Mouse (Mus musculus): ENCODE measurements around the gene Pnrc2.
A peak's percentile ranks its signal among the peaks of the same experiment; 100 is the strongest.

The Pnrc2 gene

DNA sequence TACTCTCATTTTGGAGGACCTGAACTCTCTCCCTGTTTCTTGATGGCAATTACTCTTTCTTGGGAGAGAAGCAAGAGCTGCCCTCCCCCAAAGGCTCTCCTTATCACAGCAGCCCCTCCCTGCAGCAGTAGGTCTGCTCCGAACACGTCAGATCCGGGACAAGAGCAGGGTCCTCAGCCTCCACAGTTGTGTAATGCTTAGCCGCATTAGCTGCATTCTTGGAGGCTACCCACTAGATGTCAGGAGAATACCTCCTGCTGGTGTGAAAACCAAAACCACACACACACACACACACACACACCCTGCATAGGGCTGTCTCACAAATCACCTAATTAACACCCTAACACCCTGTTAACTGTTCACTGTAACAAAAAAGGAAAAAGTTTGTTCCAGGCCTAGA lies 19.2 kb upstream of the Pnrc2 start:
- DNase-seq (ENCODE audit: low spot score): no peak

DNA sequence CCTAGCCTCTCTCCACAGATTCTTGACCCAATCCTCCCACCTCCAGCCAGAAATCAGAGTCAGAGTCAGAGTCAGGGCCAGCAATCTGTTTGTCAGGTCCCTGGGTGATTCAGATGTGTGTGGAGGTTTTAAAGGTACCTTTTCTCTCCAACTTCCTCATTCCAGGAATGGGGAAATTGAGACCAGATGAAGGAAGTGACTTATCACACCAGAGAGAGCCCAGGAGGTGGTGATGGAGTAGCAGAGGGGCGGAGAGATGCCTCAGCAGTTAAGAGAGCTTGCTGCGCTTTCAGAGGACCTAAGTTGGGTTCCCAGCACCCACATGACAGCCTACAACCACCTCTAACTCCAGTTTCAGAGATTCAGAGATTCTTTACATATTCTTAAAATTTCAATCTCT lies 17.9 kb upstream of the Pnrc2 start:
- no peak for DNase-seq (ENCODE audit: low spot score)

DNA sequence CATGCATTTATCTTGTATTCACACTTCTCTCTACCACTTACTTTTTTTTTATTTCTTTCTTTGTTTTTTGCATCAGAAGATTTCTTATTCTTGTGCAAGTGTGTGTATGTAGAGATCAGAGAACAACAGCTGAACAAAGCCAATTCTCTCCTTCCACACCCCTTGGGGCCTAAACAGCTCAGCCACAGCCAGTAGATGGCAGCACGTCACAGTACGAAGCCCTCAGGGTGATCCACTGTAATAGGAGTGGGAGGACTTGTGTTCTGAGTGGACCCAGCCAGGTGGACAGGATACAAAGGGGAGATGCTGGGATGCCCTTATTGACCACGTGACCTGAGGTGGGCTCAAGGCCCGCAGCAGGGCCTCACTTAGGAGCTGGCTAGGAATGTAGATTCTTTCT lies 16.2 kb upstream of the Pnrc2 start:
- peak; percentile 85 for DNase-seq (ENCODE audit: low spot score)

DNA sequence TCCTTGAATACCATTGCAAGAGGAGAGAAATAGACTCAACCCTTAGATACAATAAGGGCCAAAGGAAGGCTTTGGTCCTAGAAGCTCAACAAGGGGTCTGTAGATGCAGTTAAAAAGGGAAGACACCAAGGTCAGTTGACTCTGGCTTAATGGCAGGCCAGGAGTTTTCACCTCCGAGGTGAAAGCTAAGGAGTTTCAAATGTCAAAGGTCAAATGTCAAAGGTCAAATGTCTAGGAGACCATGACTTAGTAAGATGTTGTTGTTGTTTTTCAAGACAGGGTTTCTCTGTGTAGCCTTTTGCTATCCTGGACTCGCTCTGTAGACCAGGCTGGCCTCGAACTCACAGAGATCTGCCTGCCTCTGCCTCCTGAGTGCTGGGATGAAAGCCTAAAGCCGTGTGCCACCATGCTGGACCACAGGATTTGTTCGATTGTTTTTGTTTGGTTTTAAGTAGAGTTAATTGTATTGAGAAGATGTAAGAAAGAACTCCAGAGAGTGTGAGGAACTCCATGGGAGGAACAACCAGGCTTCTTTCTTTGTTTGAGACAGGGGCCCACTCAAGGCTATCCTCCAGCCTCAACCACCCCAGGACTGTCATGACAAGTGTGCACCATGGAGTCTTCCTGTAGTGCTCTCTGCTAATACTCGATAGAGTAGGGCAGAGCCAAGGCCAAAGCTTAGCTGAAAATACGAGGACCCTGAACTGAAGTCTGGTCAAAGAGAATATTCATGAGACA lies 15.7 kb upstream of the Pnrc2 start:
- DNase-seq (ENCODE audit: low spot score): no peak

DNA sequence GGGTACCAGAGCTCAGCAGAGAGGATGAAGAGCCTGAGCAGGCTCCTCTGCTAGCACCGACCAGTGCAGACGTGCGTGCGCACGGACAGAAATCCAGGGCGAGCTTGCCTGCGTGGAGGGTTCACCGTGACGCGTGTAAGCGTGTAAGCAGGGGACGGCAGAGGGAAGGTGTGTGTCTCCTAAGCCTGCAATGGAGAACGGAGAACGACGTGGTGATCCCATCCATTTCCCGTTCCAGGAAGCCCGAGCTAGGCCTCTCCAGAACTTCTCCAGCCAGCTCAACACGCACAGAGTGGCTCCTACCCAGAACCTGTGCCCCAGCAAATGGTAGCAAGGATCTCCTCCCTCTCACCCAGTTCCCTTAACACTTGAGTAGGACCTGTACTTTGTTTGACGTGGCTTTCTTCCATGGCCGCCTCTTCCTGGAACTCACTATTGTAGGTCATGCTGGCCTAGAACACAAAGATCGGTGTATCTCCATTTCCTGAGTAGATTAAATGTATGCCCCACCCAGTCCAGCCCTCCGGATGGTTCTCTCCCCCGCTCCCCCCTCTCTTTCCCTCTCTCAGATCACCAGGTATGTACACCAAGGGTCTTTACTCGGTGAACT lies 14.9 kb upstream of the Pnrc2 start:
- no peak for DNase-seq (ENCODE audit: low spot score)

DNA sequence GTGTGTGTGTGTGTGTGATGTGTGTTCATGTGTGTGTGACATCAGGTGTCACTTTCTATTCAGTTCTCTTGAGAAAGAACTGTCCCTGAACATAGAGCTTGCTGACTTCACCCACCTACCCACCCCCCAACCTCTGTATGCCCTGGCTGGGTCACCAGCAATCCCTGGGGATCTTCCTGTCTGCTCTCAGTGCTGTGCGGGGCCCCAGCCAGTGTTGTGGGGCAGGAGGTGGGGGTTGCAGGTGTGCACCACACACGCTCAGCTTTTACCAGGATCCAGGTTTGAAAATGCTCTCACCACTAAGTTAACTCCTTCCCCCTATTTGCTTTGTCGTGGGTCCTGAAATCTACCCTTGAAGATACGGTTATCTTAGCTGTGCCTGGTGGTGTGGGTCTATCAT lies 12.5 kb upstream of the Pnrc2 start:
- no peak for DNase-seq (ENCODE audit: low spot score)

DNA sequence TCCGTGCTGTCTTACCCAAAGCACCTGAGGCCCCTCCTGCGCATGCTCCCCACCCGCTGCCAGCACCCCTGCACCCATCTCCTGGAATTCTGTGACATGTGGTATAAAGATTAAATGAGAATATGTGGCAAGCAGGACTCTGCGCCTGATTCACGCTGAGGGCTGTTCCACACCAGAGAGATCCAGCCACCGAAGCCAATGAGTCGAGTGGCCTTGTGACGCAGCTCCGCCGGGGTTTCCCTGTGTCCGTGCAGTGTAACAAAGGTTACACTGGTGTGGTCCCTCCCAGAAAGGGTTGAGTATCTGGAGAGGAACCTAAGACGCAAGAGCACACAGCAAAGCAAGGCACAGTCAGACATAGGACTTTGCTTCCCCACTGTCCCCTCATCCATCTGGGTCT lies 12.0 kb upstream of the Pnrc2 start:
- DNase-seq (ENCODE audit: low spot score): no peak

DNA sequence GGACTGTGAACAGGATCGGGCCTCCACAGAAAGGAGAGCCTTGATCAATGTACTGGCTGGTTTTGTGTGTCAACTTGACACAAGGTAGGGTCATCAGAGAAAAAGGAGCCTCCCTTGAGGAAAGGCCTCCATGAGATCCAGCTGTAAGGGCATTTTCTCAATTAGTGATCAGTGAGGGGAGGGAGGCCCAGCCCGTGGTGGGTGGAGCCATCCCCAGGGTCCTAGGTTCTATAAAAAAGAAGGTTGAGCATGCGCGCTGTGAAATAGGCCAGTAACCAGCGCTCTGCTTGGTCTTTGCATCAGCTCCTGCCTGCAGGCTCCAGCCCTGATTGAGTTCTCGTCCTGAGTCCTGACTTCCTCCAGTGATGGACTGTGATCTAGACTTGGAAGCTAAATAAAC lies 10.9 kb upstream of the Pnrc2 start:
- peak; percentile 44 for DNase-seq (ENCODE audit: low spot score)

DNA sequence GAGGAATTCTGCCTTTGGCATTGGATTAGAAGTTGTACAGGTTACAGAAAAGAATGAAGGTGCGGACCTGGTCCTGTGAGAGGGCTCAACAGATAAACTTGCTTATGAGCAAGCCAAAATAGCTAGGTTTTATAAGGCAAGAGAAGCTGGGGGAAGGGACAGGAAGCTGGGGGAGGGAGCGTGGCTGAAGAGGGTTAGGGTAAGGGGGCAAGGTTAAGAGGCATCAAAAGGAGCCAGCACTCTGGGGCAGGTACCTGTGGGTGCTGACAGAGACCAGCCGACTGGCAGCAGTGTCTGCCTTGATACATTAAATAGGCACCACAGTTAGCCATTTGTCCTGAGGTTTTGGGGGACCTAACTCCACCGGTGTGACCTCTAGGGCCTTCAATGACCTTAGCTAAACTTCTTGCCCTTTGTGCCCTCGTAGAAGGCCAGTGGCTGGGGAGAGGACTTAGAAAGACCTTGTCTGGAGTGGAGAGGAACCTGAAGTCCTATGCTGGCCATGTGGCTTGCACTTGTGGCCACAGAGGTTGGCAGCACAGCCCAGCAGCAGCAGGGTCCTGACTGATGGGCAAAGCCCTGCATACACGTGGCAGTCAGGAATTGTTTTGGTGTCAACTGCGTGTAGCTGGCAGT lies 10.3 kb upstream of the Pnrc2 start:
- DNase-seq (ENCODE audit: low spot score): no peak

DNA sequence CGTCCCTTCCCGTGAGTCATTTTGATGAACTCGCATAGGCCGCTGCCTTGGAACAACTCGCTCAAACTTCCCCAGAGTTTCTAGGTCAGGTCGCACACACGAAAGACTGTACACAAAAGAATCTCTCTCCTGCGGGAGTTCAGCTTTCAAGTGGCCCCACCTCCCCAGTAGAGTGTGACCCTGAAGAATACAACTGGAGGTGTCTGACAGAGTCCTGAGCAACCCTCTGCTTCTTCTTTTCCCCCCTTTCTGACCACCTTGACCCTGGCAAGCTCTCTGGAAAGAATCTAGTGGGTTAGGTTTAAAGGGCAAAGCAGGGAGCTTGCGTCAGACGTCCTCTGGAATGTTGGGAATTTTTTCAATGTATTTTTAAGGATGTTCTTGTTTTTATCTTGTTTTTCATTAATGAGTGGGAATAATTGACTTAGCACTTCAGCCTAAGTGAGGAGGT lies 9.8 kb upstream of the Pnrc2 start:
- DNase-seq (ENCODE audit: low spot score): peak; percentile 22

DNA sequence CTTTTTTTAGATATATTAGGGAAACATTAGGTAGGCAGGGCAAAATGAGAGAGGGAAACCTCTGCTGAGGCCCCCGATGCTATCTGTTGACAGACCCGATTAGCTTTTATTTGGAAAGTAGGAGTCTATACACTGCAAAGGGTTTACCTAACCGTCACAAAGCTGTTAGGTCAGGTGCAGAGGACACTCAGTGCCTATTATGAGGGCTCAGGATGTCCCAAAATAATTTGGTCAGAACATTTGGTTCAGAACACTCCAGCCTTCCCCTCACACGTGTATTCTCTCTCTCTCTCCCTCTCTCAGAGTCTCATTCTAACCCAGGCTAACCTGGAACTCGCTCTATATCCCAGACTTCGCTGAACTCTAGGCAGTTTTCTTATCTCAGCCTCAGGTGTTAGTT lies 8.4 kb upstream of the Pnrc2 start:
- DNase-seq (ENCODE audit: low spot score): no peak

DNA sequence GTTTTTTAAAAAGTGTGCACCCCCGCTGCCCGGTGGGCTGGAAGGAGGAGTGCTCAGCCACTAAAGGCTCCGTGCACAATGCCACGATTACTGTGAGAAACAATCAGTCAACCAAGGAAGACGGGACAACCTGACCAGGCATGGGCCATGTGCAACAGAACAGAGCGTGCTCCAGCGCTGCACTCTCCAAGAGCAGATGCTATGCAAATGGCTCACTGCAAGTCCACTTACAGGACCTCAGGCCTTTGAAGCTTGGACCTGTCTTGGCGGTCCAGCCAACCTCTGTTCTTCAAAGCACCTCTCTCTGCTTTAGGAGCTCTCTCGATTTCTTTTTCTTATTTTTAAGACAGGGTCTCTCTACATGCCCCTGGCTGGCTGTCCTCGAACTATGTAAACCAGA lies 6.9 kb upstream of the Pnrc2 start:
- no peak for DNase-seq (ENCODE audit: low spot score)

DNA sequence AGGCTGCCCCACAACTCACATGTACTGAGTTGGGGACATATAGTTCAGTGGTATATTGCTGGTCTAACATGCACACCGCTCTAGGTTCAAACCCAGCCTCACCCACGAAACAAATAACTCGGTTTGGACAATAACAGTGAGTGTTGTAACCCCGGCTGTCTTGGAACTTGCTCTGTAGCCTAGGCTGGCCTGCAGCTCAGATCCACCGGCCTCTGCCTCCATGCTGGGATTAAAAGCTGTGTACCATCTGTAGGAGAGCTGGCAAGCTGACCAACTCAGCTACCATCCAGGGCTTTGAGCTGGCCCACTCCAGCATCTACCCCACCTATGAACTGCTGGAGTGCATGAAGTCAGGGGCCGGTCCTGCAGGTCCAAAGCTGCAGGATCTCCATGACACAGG lies 6.4 kb upstream of the Pnrc2 start:
- DNase-seq (ENCODE audit: low spot score): no peak

DNA sequence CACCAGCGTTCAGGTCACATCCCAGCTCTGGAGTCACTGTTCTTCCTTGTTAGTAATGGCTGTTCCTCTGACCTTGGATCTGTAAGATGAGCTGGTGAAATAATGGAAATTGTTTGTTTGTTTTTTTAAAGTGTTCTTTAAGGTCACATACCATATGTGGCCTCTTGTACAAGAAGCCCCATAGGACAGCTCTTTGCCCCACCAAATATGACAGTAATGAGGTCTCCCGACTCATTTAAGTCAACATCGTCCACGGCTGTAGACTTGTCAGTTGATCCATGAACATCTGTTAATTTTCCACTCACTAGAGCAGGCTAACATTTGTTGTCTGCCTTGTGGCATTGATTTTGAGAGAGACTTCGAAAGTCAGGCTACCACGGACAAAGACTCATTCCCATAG lies 5.4 kb upstream of the Pnrc2 start:
- DNase-seq (ENCODE audit: low spot score): peak; percentile 29

DNA sequence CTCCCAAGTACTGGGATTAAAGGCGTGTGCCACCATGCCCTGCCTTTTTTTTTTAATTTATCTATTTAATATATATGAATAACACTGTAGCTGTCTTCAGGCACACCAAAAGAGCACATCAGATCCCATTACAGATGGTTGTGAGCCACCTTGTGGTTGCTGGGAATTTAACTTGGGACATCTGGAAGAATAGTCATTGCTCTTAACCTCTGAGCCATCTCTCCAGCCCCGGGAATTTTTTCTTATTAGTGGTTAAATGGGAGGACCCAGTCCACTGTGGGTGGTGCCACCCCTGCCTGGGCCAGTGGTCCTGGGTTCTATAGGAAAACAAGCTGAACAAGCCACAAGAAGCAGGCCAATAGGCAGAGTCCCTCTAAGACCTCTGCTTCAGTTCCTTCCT lies 4.1 kb upstream of the Pnrc2 start:
- DNase-seq (ENCODE audit: low spot score): peak; percentile 36

DNA sequence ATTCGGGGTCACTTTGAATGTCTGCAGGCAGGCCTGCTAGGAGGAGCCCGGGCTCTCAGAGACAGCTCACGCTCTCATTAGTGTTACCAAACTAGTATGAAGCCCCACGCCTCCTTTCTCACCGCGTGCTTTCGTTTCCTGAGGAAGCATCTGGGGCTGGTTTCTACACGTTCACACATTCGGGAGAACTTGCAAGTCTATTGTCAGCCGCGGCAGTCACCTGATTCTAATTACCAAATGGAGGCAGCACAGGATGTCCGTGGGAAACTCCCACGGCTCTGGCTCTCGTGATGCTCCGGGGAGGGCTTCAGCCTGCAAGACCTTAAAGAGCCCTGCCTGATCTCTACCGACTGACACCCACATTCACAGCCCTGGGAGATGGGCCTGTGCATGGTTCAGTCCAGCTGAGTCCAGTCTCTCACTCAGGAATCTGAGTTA lies 3.0 kb upstream of the Pnrc2 start:
- DNase-seq (ENCODE audit: low spot score): peak; percentile 76

DNA sequence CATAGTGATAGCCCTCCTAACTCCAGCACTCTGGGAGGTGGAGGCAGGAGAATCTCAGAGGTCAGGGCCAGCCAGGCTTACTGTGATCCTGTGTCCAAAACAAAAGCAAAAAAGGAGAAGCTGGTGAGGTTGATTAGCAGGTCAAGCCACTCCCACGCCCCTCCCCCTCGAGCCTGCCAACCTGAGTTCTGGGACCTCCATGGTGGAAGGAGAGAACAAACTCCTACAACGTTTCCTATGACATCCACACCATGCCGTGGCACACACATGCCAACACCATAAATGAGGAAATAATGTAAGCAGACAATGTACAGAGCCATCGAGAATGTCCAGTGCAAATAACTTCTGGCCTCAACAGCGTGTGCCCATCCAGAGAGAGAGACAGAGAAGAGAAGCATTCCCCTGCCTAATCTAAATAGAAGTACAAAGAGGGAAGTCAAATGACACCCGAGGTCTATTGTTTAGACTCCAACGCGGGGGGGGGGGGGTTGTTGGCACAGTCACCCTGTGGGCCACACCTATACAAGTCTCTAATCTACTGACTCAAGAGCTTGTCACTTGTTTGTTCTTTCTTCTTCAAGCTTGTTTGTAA lies 2.4 kb upstream of the Pnrc2 start:
- peak; percentile 75 for DNase-seq (ENCODE audit: low spot score)

DNA sequence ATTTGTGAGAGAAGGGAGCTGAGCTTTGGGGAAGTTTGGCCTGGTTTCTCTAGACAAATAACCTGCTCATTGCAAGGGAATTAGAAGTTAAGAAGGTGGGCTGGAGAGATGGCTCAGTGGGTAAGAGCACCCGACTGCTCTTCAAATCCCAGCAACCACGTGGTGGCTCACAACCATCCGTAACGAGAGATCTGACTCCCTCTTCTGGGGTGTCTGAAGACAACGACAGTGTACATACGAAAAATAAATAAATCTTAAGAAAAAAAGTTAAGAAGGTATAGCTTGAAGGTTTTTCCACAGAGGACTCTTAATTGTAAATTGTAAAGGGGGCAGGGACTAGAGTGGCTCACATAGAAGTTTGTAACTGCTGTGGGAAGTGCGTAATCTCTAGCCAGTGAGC lies 1.9 kb upstream of the Pnrc2 start:
- no peak for DNase-seq (ENCODE audit: low spot score)

DNA sequence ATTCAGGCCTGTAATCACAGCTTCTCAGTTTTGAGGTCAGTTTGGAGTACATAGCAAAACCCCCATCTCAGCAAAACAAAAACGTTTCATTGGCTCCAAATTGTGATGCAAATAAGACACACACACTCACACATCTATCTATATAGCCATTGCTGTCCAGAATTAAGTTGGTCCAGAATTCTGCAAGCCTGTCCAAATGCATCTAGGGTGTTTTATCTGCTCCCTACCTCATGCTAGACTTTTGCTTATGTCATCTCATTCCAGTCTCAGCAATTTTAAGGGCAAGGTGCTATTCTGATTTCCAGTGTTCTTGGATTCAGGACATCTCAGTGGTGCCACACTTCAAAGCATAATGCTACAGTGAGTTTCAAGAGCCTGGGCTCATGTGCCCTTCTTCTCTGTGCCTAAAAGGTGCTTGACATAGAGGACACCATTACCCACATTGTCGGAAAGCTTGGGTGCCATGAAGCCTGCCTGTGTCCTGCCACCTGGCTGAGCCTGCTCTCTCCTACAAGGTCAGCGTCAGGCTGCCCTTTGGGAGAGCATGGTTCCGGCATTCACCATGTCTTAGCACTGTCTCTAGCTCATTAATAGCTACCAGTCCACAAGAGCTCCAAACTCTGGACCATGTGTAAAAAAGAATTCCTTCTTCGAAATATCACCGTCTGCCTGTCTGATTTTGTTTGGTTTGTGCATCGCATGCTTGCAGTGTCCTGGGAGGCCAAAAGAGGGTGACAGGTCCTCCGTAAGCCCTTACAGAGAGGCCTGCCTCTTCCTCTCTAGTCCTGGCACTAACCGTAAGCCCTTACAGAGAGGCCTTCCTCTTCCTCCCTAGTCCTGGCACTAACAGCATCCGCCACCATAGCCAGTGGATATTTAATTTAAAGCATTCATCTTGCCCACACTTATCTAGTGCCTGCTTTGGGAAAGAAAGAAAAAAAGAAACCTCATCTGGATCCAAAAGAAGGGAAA lies 1.2 kb upstream of the Pnrc2 start:
- no peak for DNase-seq (ENCODE audit: low spot score)

DNA sequence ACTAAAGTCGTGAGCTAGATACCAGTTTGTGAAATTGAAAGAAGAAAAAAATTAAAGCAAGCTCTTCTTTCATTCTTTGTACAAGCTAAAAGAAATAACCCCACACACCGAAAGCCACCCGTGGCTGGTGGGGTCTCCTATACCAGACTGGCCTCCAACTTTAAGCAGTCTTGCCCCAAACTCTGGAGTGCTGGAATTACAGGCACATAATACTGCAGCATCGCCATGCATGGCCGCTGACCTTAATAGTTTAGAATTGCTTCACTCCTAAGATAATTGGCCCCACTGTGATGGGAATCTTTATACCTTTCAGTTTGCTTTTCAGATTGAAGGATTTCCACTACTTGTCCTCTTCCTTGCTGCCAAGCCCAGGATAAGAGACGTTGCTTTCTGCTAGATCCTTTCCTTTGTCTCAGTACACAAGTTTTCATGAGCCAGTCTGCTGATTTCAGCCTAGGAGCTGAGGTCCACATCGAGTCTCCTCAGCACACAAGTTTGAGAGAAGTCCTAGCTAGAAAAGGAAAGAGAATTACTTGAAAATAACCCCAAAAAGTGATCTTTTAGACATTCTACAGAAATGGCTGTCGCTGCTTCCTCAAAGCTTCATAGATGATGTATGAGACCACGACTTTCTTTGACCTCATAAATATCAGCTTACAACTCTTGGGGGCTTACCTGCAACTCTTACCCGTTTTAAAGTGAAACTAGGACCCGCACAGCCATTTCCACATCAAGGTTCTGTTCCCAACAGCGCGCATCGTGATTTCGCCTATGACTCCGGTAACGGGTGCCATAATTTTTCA lies 860 bp downstream of the Pnrc2 start:
- DNase-seq (ENCODE audit: low spot score): peak; percentile 65

DNA sequence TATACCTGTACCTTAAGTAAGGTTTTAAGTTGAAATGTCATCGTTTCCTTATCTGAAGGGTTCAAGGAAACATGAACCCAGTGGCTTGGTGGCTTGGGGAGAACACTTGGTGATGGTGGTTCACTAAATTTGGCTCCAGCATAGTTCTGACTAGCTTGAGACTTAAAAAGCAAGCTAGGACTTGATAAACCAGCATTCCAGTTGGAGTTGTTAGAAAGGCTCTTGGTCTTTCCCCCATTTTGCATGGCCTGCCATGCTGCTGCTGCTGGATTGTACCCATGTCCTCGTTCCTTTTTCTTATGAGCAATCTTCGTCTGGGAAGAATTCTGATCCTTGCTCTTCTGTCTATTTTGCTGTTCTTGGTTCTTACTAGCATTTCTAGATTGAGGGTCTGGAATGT lies 1.6 kb downstream of the Pnrc2 start:
- peak; percentile 48 for DNase-seq (ENCODE audit: low spot score)
